ENCODE assay signal across 15 mouse cellular contexts in genomic region chr3:8746037-8746436, GRCm38 (mm10).
"Had no signal": no experiment of that assay in that cellular context is flagged by ENCODE, and none has a peak within 500 bp of the region (broad histone marks: within the 10 kb centered on the region; RNA-seq: fewer than 3 reads in every experiment).

No protein-coding gene starts in this region.

- H3K9ac ChIP-seq: neural tube, embryonic 12.5 days; neural tube, embryonic 13.5 days; neural tube, embryonic 15.5 days; stomach, embryonic 15.5 days had no signal

- H3K36me3 ChIP-seq: neural tube, embryonic 12.5 days; neural tube, embryonic 13.5 days; neural tube, embryonic 15.5 days; stomach, embryonic 15.5 days had no signal

- DNase-seq: retina, postnatal 1 day; right cerebral cortex, adult 18-20 months; right cerebral cortex, postnatal 25 days; right cerebral cortex, postnatal 4 days; spleen, adult 18-20 months; thymus, adult 18-20 months; thymus, postnatal 14 days; thymus, postnatal 25 days; thymus, postnatal 36 days; thymus, postnatal 4 days had no signal

- H3K4me1 ChIP-seq: neural tube, embryonic 12.5 days; neural tube, embryonic 13.5 days; neural tube, embryonic 15.5 days; stomach, embryonic 15.5 days had no signal

- H3K27me3 ChIP-seq: neural tube, embryonic 12.5 days; neural tube, embryonic 13.5 days; neural tube, embryonic 15.5 days; stomach, embryonic 15.5 days had no signal

- H3K9me3 ChIP-seq: neural tube, embryonic 12.5 days; neural tube, embryonic 13.5 days; neural tube, embryonic 15.5 days; stomach, embryonic 15.5 days had no signal

- H3K4me3 ChIP-seq: neural tube, embryonic 12.5 days; neural tube, embryonic 13.5 days; neural tube, embryonic 15.5 days; stomach, embryonic 15.5 days had no signal

- H3K27ac ChIP-seq: neural tube, embryonic 12.5 days; neural tube, embryonic 13.5 days; neural tube, embryonic 15.5 days; stomach, embryonic 15.5 days; stomach, postnatal 0 days had no signal
